Mouse (Mus musculus): ENCODE data around the gene Fam69b.

Gene Fam69b

GRCm38 (mm10) chr2:26627921-26628739, at the start of gene Fam69b:
TSS of gene Fam69b (plus strand) at chr2:26628457.
- peak; percentile 54 to 57 for DNase-seq

GRCm38 (mm10) chr2:26579714-26580113, 48.5 kb upstream of the Fam69b start, which contains the start of gene Egfl7:
TSS of gene Egfl7 (plus strand) at chr2:26580014.
- DNase-seq, result no peak

DNA sequence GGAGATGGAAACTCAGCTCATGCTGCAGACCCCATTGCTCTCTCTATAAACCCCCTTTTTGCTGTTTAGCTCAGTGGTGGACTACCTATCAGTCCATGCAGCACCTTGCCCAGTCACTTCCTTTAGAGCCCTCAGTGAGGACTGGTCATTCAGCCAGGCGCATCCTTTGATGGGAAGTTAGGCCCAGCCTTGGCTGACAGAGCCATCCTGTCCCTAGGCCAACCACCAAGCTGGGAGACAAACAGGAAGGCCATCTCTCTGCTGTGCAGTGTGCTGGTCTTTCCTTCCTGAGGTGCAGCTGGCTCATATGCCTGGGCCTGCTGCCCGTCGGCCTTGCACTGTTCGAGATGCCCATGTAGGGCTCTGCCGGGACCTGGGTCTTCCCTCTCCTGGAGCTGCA, 47.5 kb upstream of the Fam69b start:
- DNase-seq, result peak; percentile 43 to 53

DNA sequence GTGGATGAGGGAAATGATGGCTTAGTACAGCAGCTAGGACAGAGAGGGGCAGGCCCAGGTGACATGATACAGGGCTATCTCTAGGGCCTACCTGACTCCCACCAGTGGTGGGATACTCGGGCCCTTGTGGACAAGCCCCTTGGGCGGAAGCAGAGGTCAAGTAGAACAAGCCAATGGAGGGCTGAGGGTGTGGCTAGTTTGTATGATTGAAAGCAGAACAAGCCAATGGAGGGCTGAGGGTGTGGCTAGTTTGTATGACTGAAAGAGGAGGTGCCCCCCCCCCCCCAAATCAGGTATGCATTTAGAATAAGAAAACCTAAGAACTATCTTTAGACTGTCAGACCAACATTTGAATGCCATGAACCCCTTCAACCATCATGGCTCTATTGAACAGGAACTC, 46.1 kb upstream of the Fam69b start:
- DNase-seq, result peak; percentile 59 to 69

DNA sequence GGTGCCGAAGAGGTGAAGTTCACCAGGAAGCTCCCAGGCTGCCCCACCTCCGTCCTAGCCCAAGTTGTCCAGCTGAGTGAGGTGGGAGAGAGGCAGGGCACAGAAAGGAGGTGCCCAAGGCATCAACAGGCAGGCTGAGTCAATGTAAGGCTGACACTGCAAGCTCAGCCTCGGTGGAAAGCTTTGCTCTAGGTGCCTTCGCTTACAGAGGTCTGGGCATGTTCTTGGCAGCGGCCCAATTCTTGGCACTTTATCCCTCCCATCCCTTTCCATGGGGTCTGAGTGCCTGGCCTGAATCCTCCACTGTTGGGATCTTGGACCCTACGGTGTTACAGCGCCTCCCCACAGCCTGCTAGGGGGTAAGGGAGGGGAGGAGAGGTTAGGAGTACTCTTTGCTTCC, 45.5 kb upstream of the Fam69b start:
- DNase-seq, result no peak

GRCm38 (mm10) chr2:26583640-26584039, 44.6 kb upstream of the Fam69b start:
- DNase-seq, result peak; percentile 72 to 76

- no peak for DNase-seq
Observed at GRCm38 (mm10) chr2:26585713-26586112, 42.5 kb upstream of the Fam69b start.

GRCm38 (mm10) chr2:26586294-26587043, 41.8 kb upstream of the Fam69b start, which contains the start of gene Gm20532:
TSS of gene Gm20532 (plus strand) at chr2:26586639.
- DNase-seq, result peak in 1 of 2 experiments; percentile 53

GRCm38 (mm10) chr2:26587044-26587405, 41.2 kb upstream of the Fam69b start:
- DNase-seq, result no peak

- no peak for DNase-seq
Observed at GRCm38 (mm10) chr2:26588573-26588972, 39.7 kb upstream of the Fam69b start.

- DNase-seq, result no peak
Observed at GRCm38 (mm10) chr2:26589284-26589683, 39.0 kb upstream of the Fam69b start.

GRCm38 (mm10) chr2:26590282-26590681, 38.0 kb upstream of the Fam69b start:
- DNase-seq, result no peak

DNA sequence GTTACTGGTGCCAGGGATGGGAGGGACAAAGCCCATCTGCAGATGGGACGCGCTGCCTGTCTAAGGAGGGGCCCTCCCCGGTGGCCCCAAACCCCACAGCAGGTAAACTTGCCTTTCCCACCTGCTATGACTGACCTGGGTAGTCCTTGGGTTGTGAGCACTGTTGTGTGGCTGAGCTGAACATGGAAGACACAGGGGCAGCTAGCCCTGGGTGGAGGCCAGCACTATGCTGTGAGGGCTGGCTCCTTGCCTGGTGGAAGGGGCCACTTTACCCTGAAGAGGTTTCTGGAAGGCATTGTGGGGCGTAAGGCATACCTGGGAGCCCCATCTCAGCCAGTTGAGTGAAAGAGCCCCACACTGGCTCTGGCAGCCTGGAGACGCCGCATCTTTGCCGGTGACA, 37.3 kb upstream of the Fam69b start:
- no peak for DNase-seq

- no peak for DNase-seq
Observed at GRCm38 (mm10) chr2:26591416-26591815, 36.8 kb upstream of the Fam69b start.

DNA sequence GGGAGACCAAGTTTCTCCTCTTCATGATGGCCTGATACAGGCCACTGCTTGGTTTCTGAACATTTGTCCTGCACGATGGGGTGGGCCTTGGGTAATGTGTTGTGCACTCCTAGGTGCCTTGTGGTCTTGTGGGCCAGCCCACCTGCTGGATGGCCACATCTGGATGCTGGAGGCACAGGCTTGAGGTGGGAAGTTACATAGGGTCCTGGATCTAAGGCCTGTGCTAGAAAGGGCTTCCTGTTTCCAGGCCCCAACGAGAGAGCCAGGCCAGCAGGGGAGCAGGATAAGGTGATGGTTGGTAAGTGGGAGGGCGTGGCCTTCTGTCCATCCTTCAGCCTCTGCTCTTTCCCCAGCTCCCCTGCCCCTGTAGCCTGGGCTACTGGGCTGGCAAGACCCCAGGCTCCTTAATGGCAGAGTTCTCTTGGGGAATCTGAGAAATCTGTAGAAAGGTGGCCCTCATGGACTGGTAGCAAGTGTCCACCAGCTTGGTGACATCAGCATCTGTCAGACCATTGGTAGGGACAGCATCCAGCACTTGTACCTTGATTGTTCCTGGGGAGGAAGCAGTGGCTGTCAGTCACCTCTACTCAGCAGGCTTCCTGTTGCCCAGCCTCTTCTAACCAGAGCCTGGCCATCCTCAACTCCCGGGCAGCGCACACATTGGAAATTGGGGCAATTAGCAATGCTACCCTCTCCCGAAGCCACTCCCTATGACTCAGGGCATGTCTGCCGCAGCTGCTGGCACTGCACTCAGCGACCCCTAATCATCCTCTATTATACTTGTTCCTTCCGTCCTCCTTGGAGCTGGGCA, 34.8 kb upstream of the Fam69b start:
- DNase-seq, result no peak

GRCm38 (mm10) chr2:26594022-26594346, 34.3 kb upstream of the Fam69b start:
- DNase-seq, result peak; percentile 78 to 83

- DNase-seq, result no peak
Observed at GRCm38 (mm10) chr2:26594461-26594933, 33.8 kb upstream of the Fam69b start.

- peak; percentile 77 to 82 for DNase-seq
Observed at GRCm38 (mm10) chr2:26594934-26595724, 33.1 kb upstream of the Fam69b start.

DNA sequence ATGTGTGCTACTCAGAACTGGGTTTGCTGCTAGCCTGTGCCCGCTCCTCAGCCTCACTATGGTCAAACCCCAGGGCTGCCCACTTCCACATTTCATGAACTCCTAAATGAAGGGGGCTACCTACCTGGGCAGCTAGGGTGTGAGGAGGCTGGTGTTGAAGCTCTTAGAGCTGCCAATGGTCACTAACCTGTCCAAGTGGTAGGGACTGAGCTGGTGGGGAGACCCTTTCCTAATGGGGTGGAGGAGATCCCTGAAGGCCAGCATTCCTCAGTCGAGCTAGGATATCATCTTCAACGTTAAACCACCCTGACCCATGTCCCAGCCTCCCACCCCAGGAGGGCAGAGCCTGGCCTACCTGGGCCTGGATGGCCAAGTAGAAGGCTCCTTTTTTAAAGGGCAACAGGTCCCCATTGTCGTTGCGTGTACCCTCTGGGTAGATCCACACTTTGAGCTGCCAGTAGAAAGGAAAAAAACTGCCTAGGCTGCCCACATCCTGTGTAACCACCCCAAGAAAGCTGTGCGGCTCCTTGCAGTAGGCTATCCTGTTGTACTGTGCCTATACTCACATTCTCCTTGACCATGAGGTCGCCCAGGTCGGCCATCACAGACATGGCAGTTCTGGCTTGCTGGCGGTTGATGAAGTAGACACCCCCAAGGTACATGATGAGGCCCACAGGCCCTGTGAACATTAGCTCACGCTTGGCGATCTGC, 32.4 kb upstream of the Fam69b start:
- DNase-seq, result no peak

DNA sequence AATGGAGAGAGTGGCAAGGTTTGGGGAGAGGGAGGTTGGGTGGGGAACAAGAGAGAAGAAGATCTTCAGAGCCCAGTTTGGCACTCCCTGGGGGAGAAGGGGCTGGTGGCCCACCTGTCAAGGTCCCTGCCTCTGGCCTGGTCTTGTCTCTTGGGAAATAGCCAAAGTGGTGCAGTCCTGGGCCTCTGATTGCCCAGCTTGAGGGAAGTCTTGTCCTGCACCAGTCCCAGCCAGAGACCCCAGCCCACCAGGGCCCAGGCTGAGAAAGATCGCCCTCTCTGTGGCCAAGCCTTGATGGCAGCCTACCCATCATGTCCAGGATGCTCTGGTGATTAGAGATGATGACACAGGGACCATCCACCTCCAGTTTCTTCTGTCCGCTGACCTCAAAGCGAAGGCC, 31.4 kb upstream of the Fam69b start:
- DNase-seq, result no peak

- DNase-seq, result no peak
Observed at GRCm38 (mm10) chr2:26597810-26598209, 30.4 kb upstream of the Fam69b start.

- no peak for DNase-seq
Observed at GRCm38 (mm10) chr2:26598462-26598861, 29.8 kb upstream of the Fam69b start.

Data from kidney, adult 8-10 months (tissue).